Mouse (Mus musculus) left cerebral cortex, adult 18-20 months (tissue): ENCODE measurements around the gene Map1b. TPM values are rescaled to one million over a fixed set of nuclear protein-coding genes. Genes with fewer than 3 reads are reported as not detected.

ENCODE experiments used
- DNase-seq, 2 experiments: peaks; one replicate each; pipeline ENCODE4 v3.0.0; 2021 to 2022; ENCODE audit warnings: low spot score in 2 of 2, mixed read lengths in 1 of 2
- total RNA-seq, 2 experiments: library from RNA; stranded (reverse); gene quantifications; 2 replicates each; pipeline ENCODE4 v1.2.3; 2021

The Map1b gene
- total RNA-seq, 2 experiments from 2014 or later, result 597 to 612 TPM

DNA sequence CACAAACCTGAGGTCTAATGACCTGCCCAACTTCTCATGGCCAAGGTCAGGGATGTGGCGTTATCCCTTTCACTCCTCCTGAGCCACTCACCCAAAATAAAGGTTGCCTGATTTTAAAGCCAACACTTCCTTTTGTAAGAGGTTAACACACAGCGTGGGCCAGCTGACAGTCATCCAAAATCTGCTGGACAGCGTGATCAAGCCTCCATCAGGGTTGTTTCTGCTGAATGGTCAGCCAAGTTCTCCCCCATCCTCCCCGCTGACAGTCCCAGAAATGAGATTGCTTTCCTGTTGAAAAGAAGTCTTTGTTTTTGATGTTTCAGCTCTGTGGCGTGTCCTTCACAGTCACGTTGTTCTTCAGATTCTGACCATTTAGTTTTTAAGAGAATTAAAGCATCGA is 65.6 kb downstream of the Map1b start:
- DNase-seq, result no peak

DNA sequence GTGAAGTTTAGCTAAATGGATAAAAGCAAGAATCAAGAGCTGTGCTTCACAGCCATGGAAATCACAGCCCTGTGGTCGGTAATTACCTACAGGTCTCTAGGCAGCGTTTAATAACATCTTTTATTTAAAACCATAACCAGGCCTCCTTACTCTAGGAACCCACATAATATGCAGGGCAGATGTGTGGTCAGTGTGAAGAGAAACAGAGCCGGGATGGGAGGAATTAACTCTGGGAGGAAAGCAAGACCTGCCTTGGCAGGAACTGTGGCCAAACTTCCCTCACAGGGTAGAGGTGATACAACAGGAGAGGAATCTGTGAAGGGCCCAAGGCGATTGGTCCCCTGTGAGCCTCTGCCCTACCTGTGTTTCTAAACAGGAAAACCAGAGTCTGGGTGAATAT is 66.8 kb downstream of the Map1b start:
- DNase-seq, result no peak

DNA sequence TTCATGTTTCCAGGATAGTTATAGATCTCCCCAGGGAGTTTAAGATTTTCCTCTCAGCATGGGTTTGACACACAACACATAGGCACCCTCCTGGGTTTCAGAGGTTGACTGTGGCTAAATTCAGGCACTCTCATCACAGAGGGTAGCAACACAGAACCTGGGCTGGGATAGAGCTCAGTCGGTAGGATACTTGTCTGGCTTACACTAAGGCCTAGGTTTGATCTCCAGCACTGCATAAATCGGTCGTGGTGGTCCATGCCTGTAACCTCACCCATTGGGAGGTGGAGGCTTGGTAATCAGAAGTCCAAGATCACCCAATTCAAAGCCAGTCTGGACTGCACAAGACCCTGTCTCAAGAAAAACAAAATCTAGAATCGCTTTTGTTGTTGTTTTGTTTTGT is 68.1 kb downstream of the Map1b start:
- no peak for DNase-seq

DNA sequence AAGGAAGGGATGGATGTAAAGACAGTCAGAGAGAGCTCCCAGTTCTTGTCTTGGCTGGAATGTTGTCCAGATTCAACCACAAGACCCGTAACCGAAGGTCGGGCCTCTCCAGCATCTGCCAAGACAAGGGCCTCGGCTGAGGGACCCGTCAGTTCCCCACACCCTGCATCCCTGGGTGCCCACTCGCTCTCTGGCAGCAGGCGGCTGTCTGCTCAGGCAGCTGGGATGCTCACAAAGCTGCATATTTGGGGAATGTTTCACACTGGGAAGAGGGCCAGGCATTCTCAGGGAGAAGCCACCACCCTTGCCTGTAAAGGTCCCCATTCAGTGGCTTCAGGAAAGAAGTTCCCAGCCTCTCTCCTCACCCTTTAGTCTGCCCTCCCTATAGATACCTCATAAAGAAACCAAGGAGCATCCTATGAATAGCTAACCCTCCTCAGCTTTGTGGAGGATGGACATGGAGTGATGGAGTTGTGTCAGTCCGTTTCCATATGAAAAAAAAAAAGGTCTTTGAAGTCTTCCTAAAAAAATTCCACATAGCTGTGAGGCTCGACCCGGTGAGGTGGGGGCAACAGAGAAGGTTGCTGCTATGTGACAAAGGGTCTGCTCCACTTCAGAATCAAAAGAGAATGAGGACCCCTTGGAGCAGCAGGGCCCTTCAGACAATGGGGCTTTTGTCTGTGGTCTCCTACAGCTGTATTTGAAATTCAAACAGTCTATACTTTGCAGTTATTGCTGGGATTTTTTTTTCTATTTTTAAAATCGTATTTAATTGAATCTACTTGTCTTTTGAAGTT is 68.7 kb downstream of the Map1b start:
- DNase-seq, result peak; percentile 64 to 73

DNA sequence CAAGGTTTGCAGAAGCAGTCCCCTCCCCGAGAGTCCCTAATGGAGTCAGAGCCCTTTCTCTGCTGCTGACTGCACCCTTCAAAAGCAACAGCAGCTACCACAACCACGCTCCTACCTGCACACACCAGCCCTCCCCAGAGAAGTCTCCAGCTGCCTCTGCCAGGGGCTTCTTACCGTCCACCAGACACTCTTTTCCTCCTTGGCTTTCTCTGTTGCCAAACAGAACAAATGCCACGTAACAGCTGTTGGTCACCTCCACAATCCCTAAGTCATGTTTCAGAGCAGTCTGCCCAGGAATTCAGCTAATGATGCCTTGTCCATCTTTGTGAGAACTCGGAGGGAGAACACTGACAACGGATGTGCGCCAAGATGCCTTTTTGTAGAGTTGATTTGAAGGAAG is 69.3 kb downstream of the Map1b start:
- DNase-seq, result peak in 1 of 2 experiments; percentile 2

DNA sequence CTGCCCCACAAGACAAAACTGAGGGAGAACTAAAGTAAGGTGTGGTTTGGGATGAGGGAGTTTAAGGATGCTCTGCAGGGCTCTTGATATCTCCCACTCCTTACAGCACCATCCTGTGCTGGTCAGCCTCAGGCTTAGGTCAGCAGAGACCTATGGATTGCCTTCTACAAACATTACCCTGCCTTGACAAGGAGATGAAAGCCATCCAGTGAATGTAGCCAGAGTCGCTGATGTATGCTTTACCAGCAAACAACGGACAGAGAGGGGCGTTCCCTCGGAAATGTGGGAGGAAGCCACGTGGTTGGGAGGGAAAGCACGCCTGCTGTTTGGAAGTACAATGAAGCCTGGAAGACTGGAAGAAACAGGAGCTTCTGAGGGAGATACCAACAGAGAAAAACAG is 71.5 kb downstream of the Map1b start:
- peak in 1 of 2 experiments; percentile 16 for DNase-seq

DNA sequence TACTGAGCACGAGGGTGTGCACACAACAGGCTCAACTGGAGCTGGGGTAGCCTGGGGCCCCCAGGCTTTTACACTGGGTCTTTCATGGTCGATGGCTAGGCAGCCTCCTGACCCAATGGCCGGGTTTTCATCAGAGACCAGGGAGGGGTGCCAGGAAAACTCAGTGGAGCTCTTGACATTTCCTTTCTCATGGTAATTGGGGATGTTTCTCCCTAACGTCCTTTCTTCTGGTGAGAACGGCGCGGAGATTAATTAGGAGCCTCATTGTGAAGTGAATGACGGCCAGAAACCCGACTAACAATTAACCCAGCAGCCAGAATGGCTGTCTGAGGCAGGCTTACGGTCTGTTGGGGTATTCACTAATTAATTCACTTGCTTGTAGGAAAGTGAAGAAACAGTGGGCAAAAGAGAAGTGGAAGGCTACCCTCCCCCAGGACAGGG is 71.9 kb downstream of the Map1b start:
- DNase-seq, result peak in 1 of 2 experiments; percentile 12

DNA sequence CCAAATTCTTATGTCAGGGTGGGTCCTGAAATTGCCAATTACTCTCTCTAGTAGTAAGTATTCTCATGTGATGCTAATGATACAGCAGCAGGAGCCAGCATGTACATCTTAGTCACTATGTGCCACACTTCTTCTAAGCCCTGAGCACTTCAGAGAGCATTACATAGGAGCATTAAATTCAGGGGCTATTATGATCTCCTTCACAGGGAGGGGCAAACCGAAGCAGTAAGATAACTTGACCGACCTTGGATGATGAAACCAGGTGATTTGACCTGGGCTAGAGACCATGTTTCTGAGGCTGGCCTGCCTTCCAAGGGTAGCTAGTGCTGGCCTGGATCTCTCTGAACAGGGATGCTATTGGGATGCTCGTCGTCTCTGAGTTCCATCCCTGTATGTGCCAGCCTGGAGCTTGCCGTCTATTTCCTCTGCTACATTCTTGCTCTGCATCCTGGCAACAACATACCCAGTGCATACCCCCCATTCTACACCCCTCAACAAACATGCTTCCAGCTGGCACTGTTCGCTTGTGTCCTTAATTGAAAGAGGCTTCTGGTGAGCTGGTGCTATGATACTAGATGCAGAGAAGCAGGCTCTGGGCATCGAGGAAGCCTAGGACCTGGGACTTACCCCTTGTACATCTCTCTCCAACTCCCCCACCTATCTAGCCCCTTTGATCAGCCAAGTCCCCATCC is 72.7 kb downstream of the Map1b start:
- DNase-seq, result peak in 1 of 2 experiments; percentile 2

DNA sequence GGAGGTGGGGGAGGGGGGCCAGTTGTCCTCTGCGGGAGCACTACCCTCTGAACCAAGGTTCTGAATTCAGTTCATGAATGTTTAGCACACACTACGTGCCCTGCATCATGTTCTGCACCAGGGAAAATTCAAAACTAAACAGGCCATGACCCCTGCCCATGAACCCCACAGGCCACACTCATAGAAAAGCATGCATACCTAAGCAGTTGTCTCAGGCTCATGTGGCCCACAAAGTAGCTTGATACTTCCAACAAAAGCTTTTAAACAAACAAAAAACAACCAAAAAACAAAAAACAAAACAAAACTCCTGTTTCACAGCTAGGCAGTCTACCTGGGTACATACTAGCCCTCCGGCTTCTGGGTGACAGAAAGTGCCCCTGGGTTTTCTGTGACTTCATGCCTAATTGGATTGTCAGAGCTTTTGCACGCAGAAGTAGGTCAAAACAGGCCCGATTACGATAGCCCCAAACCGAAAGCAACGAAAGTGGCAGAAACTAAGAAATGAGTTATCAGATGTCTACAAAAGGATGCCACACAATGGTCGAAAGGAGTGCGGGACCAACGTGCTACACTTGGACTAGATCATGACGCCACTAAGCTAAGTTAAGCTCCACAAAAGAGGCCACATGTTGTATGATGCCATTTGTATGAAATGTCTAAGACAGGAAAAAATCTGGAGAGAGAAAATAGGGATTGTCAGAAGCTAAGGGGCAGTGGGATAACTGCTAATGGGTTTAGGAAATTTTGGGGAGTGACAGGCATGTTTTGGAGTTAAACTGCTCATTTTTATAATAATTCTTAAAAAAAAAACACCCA is 73.7 kb downstream of the Map1b start:
- DNase-seq, result peak in 1 of 2 experiments; percentile 2

DNA sequence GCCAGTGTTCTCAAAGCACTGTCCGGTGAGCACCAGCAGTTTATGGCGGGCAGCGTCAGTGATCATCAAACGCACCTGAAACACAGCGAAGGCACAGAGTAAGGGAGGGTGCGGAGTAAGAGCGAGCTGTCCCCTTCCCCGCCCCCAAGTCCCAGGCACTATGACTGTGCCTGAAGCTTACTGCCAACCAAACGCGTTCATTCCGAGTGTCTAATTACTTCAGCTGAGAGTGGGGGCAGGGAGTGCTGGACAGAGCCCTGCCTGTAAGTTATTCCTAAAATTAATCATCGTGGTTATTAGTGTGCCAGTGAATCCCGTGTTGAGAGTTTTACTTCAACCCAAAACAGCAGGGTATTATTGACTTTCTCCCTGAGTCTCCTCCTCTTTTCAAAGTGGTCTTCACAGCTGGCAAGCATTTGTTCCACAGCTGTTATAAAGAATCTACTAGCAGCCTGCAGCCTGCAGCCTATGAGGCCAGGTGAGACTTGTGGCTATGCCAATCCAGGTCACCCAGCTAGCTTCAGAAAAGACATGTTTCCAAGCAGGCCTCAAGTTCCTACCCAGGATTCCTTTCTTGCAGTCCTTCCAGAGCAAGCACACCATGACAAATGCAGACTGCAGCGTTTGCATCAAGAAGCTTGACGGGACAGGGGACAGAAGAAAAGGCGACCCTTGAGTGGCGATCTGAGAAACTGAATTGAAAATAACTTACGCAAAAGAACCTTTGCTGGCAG is 74.5 kb downstream of the Map1b start:
- DNase-seq, result peak in 1 of 2 experiments; percentile 2

DNA sequence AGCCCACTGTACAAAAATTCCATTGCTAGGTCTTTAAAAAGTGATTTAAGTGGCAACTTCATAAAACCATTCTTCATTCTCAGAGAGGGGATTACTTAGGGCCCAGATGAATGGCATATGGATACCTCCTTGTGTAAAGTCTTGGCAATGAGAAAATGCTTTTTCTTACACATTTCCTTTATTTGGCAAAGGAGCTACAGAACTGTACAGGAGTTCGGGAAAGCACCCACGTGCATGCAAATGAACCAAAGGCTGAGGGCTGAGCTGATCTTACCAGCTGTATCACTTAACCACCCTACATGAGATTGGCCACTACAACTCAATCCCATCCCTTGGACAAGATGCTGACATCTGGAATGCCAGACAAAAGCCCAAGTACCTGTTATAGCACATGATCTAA is 76.1 kb downstream of the Map1b start:
- DNase-seq, result no peak

DNA sequence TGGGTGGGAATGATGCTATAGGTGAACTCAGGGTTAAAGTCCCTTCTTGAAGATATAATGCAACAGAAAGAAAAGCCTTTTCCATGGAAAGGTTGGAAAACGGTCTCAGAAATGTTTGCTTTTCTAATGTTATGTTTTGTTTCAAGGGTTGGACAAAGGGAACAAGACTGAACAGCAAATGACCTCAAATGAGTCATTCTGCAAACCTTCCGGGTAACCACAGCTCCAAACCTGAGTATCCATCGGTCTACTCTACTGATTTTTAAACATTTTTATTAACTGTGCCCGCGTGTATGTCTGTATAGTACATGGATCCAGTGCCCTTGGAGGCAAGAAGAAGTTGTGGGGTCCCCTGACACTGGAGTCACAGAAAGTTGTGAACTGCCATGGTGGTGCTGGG is 77.0 kb downstream of the Map1b start:
- no peak for DNase-seq

DNA sequence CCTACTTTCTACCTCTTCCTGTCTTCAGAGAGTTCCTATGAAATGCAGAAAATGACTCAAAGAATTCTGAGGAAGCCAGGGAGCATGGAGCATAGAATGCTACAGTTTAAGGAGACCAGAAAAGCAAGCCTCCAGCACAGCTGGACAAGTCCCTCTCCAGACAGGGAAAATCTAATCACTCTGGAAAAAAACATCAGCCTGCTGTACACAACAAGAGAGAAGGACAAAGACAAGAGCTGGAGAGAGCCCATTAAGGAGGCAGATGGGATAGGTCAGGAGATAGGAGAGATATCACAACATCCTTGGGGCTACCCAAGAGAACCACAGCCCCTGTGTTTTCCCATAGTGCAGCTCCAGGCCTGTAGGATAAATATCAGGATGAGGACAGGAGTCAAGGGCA is 79.3 kb downstream of the Map1b start:
- DNase-seq, result no peak

DNA sequence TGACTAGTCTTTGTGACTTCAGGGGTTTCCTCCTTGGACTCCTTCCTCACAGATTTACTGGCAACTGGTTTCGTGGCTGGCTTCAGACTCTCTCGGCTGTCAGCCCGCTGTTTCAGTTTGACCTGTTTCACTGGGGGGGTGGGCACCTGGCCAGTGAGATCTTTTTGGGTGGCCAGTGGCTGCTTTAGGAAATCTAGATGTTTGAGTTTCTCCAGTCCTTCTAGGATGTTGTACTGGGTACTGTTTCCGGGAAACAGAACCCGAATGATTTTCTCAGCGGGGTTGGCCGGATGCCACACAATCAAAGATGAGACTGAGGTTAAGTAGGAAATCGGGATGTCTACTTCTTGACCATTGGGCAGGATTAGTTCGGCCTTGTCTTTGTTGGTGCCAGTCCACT is 81.8 kb downstream of the Map1b start:
- no peak for DNase-seq

DNA sequence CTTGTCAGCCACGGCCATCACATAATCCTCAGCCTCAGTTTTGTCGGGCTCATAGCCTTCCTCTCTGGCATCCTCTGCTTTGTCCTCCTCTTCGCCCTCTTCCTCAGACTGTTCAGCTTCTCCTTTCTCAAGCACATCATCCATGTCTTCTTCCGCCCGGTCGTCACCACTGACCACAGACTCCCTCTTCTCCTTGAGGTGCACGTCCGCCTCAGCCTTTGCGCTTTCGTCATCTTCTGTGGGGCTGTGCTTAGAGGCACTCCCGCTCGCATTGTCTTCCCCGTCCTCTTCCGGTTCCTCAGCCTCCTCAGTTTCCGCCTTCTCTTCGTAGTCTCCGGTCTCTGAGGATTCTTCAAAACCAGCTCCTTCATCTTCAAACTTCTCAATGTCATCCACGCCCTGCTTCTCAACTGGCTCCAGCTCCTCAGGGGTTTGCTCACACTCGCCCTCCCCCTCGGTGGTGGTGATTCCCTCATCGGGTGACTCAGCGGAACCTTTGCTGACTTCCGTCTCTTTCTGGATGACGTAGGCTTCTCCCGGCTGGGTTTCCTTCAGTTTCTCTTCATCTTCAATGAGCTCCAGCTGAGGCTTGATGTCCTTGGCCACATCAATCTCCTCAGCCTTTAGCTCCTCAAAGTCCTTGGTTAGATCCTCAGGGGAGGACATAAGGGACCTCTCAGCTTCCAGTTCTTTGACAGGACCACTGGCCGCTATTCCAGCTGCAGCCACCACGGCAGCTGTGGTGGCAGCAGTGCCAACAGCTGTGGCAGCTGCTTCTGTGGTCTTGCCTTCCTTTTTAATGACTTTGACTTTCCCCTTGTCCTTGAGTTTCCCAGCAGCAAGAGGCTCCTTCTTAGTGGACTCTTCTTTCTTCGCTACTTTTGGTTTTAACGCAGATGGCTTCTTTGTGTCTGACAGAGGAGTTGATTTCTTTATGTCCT is 83.0 kb downstream of the Map1b start:
- DNase-seq, result no peak

DNA sequence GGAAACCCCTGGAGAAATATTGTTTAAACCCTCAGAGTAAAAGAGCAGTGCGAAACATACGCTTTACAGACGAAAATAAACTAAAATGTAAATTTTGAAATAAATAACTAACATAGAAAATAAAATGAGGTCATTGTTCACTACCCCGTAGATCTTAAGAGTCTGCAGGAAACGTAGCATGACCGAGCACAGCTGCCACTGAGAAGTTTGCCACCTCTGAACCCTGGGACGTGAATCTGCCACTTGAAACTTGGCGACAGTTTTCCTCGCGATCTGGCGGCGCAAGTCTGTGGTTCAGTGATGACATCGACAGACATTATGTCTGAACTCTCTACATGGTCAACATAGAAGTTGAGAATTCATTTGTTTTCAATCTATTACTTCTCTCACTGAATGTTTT is 92.8 kb downstream of the Map1b start:
- DNase-seq, result no peak

DNA sequence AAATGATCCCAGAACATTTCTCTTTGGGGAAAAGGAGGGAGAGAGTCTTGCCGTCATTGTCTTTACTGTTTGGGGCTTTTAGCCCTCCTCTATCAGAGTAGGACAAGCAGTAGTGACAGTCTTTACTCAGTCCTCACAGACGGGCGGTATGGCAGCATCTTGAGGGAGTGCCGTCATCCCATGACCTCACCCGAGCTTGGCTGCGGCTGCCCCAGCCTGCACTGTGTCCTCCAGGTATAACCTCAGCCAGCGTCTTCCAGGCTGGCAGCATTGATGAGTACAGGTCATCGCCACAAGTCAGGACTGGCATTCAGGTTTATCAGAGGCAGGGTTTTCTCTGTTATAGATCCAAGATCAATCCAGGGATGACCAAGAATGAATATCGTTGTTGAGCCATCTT is 99.7 kb downstream of the Map1b start:
- no peak for DNase-seq

DNA sequence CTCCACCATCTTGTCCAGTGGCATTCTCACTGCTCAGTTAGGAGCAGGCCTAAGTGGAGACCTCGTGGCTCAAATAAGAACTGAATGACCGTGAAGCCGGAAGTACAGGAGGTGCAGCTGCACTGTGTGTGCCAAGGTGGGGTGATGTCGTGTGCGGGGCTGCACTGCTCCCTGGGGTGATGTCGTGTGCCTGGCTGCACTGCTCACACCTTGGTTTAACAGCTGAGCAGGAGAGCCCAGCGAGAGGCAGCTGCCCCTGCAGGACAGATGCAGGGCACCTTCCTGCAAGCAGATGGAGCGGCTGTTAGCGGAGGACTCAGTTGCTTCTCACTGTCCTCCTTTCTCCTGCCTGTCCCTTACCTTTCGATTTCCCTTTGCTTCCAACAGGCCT is 102.0 kb downstream of the Map1b start:
- no peak for DNase-seq

DNA sequence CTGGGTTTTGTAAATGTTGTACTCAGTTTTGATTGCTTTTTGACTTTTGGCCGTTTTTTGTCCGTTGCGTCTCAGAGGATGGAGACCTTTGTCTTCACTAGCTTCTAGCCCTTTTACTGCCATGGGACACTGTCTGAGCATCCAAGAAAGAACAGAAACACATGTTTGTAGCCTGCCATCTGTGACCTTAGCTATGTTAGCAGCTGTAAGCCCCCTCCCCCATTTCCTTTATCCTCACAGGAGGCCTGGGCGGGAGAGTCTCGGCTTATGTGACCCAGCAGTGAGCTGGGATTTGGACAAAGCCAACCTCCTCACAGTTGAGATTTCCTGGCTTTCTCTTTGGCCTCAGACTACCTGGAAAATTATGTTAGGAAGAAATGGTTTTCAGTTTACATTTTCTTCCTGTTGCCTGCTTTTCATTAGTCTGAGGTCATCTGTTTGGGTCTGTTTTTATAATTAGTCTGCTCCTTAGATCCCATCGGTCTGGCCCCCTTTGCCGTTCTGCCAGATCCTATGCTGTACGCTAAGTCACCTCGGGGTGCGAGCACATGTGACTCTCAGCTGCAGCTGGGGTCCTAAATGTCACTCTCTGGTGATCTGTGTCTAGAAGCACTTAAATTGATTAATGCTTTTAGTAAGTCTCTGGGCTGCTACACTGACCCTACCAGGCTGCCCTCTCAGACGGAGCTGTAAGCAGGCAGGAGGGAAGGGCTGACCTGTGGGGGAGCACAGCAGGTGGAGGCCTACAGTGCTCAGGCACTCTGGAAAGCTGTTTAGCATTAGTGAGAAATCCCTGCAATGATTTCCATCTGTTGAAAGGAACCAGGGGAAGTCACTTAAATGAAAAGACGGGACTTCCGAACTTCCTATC is 102.6 kb downstream of the Map1b start:
- DNase-seq, result no peak
